Mouse (Mus musculus): ENCODE results near the gene Lmln. TPM values are rescaled to one million over a fixed set of nuclear protein-coding genes. Genes with fewer than 3 reads are reported as not detected.
"Not testable (repeated sequence)": the region's sequence is repeated elsewhere in the genome, so short reads cannot be mapped to it uniquely, and the experiment has no call there.

Gene Lmln
- polyA plus RNA-seq, 1 experiment from 2014 or later: 4.5 TPM

GRCm38 (mm10) chr16:33055655-33056054, 6.7 kb upstream of the Lmln start:
- H3K9me3 ChIP-seq (ENCODE audit: control insufficient read depth, low read length): no peaks in the 10 kb centered on the region
- H3K36me3 ChIP-seq (ENCODE audit: control insufficient read depth, insufficient read depth): peaks cover 23% of the 10 kb centered on the region
- WGBS: 19% methylated on average over 10 of the region's 10 CpGs
- H3K9ac ChIP-seq (replicated peaks; ENCODE audit: low read depth, low read length): peak overlapping the region; percentile 38; the same call in 1 of the 2 replicates
- H3K4me3 ChIP-seq (replicated peaks; ENCODE audit: low read length): peak overlapping the region; percentile 92
- peak; percentile 41 for ATAC-seq
- no peak overlapping the region for H3K27ac ChIP-seq (ENCODE audit: low read length)
- no peaks in the 10 kb centered on the region for H3K27me3 ChIP-seq (replicated peaks; ENCODE audit: control insufficient read depth, insufficient read depth, low read length)
- peaks cover 19% of the 10 kb centered on the region for H3K4me1 ChIP-seq (replicated peaks; ENCODE audit: control insufficient read depth, insufficient read depth, low read length)
- H3K4me2 ChIP-seq (ENCODE audit: low read length): peak overlapping the region; percentile 79

- H3K4me2 ChIP-seq (ENCODE audit: low read length): peak within 1 kb of the TSS; percentile 79
- peaks cover 25% of the 10 kb centered on the region for H3K36me3 ChIP-seq (ENCODE audit: control insufficient read depth, insufficient read depth)
- H3K4me1 ChIP-seq (replicated peaks; ENCODE audit: control insufficient read depth, insufficient read depth, low read length): peaks cover 19% of the 10 kb centered on the region
- WGBS: 0% methylated on average over 47 of the region's 47 CpGs
- no peaks in the 10 kb centered on the region for H3K27me3 ChIP-seq (replicated peaks; ENCODE audit: control insufficient read depth, insufficient read depth, low read length)
- H3K27ac ChIP-seq (ENCODE audit: low read length): peak within 1 kb of the TSS; percentile 77
- H3K9me3 ChIP-seq (ENCODE audit: control insufficient read depth, low read length): no peaks in the 10 kb centered on the region
- H3K4me3 ChIP-seq (replicated peaks; ENCODE audit: low read length): peak within 1 kb of the TSS; percentile 92
- peak; percentile 95 for ATAC-seq
- H3K9ac ChIP-seq (replicated peaks; ENCODE audit: low read depth, low read length): peak within 1 kb of the TSS; percentile 88
These were observed 6.1 kb upstream of the Lmln start, which contains the start of the genes Iqcg and Rpl35a for GRCm38 (mm10) chr16:33056095-33056785. Iqcg (minus strand) TSS chr16:33056218. Rpl35a (plus strand) TSS chr16:33056453.

GRCm38 (mm10) chr16:33056786-33057185, 5.5 kb upstream of the Lmln start:
- peaks cover 25% of the 10 kb centered on the region for H3K36me3 ChIP-seq (ENCODE audit: control insufficient read depth, insufficient read depth)
- peak overlapping the region; percentile 88 for H3K9ac ChIP-seq (replicated peaks; ENCODE audit: low read depth, low read length)
- peak overlapping the region; percentile 92 for H3K4me3 ChIP-seq (replicated peaks; ENCODE audit: low read length)
- WGBS: 0% methylated on average over 24 of the region's 24 CpGs
- peak; percentile 12; the same call in 1 of the 2 replicates for ATAC-seq
- peak overlapping the region; percentile 76 for H3K4me2 ChIP-seq (ENCODE audit: low read length)
- H3K27me3 ChIP-seq (replicated peaks; ENCODE audit: control insufficient read depth, insufficient read depth, low read length): no peaks in the 10 kb centered on the region
- H3K4me1 ChIP-seq (replicated peaks; ENCODE audit: control insufficient read depth, insufficient read depth, low read length): peaks cover 21% of the 10 kb centered on the region
- H3K9me3 ChIP-seq (ENCODE audit: control insufficient read depth, low read length): no peaks in the 10 kb centered on the region
- peak overlapping the region; percentile 77 for H3K27ac ChIP-seq (ENCODE audit: low read length)

- no peak overlapping the region for H3K27ac ChIP-seq (ENCODE audit: low read length)
- H3K27me3 ChIP-seq (replicated peaks; ENCODE audit: control insufficient read depth, insufficient read depth, low read length): no peaks in the 10 kb centered on the region
- 0 out of 2 replicates have a peak overlapping the region, but pooled peaks have one; percentile 18 for H3K4me2 ChIP-seq (ENCODE audit: low read length)
- no peak overlapping the region for H3K9ac ChIP-seq (replicated peaks; ENCODE audit: low read depth, low read length)
- 91% methylated on average over 16 of the region's 16 CpGs for WGBS
- peaks cover 25% of the 10 kb centered on the region for H3K36me3 ChIP-seq (ENCODE audit: control insufficient read depth, insufficient read depth)
- H3K4me3 ChIP-seq (replicated peaks; ENCODE audit: low read length): no peak overlapping the region
- ATAC-seq: no peak
- no peaks in the 10 kb centered on the region for H3K9me3 ChIP-seq (ENCODE audit: control insufficient read depth, low read length)
- H3K4me1 ChIP-seq (replicated peaks; ENCODE audit: control insufficient read depth, insufficient read depth, low read length): peaks cover 27% of the 10 kb centered on the region
These were observed 4.3 kb upstream of the Lmln start for GRCm38 (mm10) chr16:33058033-33058432.

- not testable (repeated sequence) for ATAC-seq; H3K4me2 ChIP-seq (ENCODE audit: low read length); H3K9ac ChIP-seq (replicated peaks; ENCODE audit: low read depth, low read length); H3K9me3 ChIP-seq (ENCODE audit: control insufficient read depth, low read length); H3K27me3 ChIP-seq (replicated peaks; ENCODE audit: control insufficient read depth, insufficient read depth, low read length); H3K4me3 ChIP-seq (replicated peaks; ENCODE audit: low read length); H3K27ac ChIP-seq (ENCODE audit: low read length)
- H3K4me1 ChIP-seq (replicated peaks; ENCODE audit: control insufficient read depth, insufficient read depth, low read length): peaks cover 33% of the 10 kb centered on the region
- 87% methylated on average over 9 of the region's 9 CpGs for WGBS
- H3K36me3 ChIP-seq (ENCODE audit: control insufficient read depth, insufficient read depth): peaks cover 25% of the 10 kb centered on the region
These were observed 3.7 kb upstream of the Lmln start for GRCm38 (mm10) chr16:33058656-33059055.

- peaks cover 25% of the 10 kb centered on the region for H3K36me3 ChIP-seq (ENCODE audit: control insufficient read depth, insufficient read depth)
- no peak overlapping the region for H3K9ac ChIP-seq (replicated peaks; ENCODE audit: low read depth, low read length)
- no peak overlapping the region for H3K4me2 ChIP-seq (ENCODE audit: low read length)
- no peak overlapping the region for H3K4me3 ChIP-seq (replicated peaks; ENCODE audit: low read length)
- 100% methylated on average over 1 of the region's 1 CpGs for WGBS
- no peaks in the 10 kb centered on the region for H3K9me3 ChIP-seq (ENCODE audit: control insufficient read depth, low read length)
- H3K4me1 ChIP-seq (replicated peaks; ENCODE audit: control insufficient read depth, insufficient read depth, low read length): peaks cover 35% of the 10 kb centered on the region
- no peak for ATAC-seq
- no peaks in the 10 kb centered on the region for H3K27me3 ChIP-seq (replicated peaks; ENCODE audit: control insufficient read depth, insufficient read depth, low read length)
- no peak overlapping the region for H3K27ac ChIP-seq (ENCODE audit: low read length)
These were observed 2.9 kb upstream of the Lmln start for GRCm38 (mm10) chr16:33059471-33059870.

GRCm38 (mm10) chr16:33060926-33061325, 1.4 kb upstream of the Lmln start:
- H3K4me1 ChIP-seq (replicated peaks; ENCODE audit: control insufficient read depth, insufficient read depth, low read length): peaks cover 31% of the 10 kb centered on the region
- H3K27me3 ChIP-seq (replicated peaks; ENCODE audit: control insufficient read depth, insufficient read depth, low read length): no peaks in the 10 kb centered on the region
- no peak overlapping the region for H3K9ac ChIP-seq (replicated peaks; ENCODE audit: low read depth, low read length)
- ATAC-seq: no peak
- no peaks in the 10 kb centered on the region for H3K9me3 ChIP-seq (ENCODE audit: control insufficient read depth, low read length)
- no peak overlapping the region for H3K4me3 ChIP-seq (replicated peaks; ENCODE audit: low read length)
- 85% methylated on average over 2 of the region's 2 CpGs for WGBS
- H3K36me3 ChIP-seq (ENCODE audit: control insufficient read depth, insufficient read depth): peaks cover 25% of the 10 kb centered on the region
- H3K4me2 ChIP-seq (ENCODE audit: low read length): no peak overlapping the region
- H3K27ac ChIP-seq (ENCODE audit: low read length): no peak overlapping the region

GRCm38 (mm10) chr16:33061400-33061799, 921 bp upstream of the Lmln start:
- no peak overlapping the region for H3K9ac ChIP-seq (replicated peaks; ENCODE audit: low read depth, low read length)
- H3K9me3 ChIP-seq (ENCODE audit: control insufficient read depth, low read length): no peaks in the 10 kb centered on the region
- WGBS: 61% methylated on average over 11 of the region's 11 CpGs
- no peak overlapping the region for H3K4me2 ChIP-seq (ENCODE audit: low read length)
- peaks cover 25% of the 10 kb centered on the region for H3K36me3 ChIP-seq (ENCODE audit: control insufficient read depth, insufficient read depth)
- no peak overlapping the region for H3K4me3 ChIP-seq (replicated peaks; ENCODE audit: low read length)
- H3K4me1 ChIP-seq (replicated peaks; ENCODE audit: control insufficient read depth, insufficient read depth, low read length): peaks cover 31% of the 10 kb centered on the region
- no peak for ATAC-seq
- no peaks in the 10 kb centered on the region for H3K27me3 ChIP-seq (replicated peaks; ENCODE audit: control insufficient read depth, insufficient read depth, low read length)
- no peak overlapping the region for H3K27ac ChIP-seq (ENCODE audit: low read length)

- Histone ChIP-seq H3K27me3 (replicated peaks; ENCODE audit: control insufficient read depth, insufficient read depth, low read length) (no peaks in the 10 kb centered on the region), H3K36me3 (ENCODE audit: control insufficient read depth, insufficient read depth) (peaks cover 25% of the 10 kb centered on the region), H3K4me3 (replicated peaks; ENCODE audit: low read length) (peak overlapping the region; percentile 87), H3K9me3 (ENCODE audit: control insufficient read depth, low read length) (no peaks in the 10 kb centered on the region), H3K27ac (ENCODE audit: low read length) (peak overlapping the region; percentile 83), H3K9ac (replicated peaks; ENCODE audit: low read depth, low read length) (peak overlapping the region; percentile 85), H3K4me2 (ENCODE audit: low read length) (peak overlapping the region; percentile 77), H3K4me1 (replicated peaks; ENCODE audit: control insufficient read depth, insufficient read depth, low read length) (peaks cover 26% of the 10 kb centered on the region)
- ATAC-seq: peak; percentile 54
- WGBS: under 1% methylated on average over 35 of the region's 35 CpGs
These were observed 386 bp downstream of the Lmln start for GRCm38 (mm10) chr16:33062682-33063131.

Measured in forebrain, embryonic 16.5 days (tissue).